Mouse (Mus musculus): ENCODE results near the gene Degs2. TPM values are rescaled to one million over a fixed set of nuclear protein-coding genes. Genes with fewer than 3 reads are reported as not detected.
"Not testable (repeated sequence)": the region's sequence is repeated elsewhere in the genome, so short reads cannot be mapped to it uniquely, and the experiment has no call there.

Degs2 gene
- polyA plus RNA-seq, 1 experiment from 2014 or later, result 1.8 TPM

DNA sequence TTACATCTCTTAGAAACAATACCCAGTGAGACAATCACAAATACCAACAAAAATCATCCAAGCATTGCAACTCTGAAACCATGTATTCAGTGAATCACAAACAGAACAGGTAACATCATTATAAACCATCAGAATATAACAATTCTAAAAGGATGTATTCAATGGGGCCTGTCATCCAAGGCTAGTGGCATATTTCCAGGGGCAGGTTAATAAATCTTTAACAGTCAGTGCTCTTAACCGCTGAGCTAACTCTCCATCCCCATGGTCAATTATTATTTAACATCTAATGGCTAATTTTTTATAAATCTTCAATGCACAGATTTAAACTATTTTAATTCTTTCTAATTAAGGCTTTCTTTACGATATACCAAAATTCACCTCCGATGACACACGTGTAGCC is 20.3 kb upstream of the Degs2 start:
- Histone ChIP-seq H3K4me1 (replicated peaks) (no peaks in the 10 kb centered on the region), H3K4me3 (replicated peaks) (no peak overlapping the region), H3K4me2 (no peak overlapping the region), H3K9ac (replicated peaks) (no peak overlapping the region), H3K27me3 (no peaks in the 10 kb centered on the region), H3K36me3 (no peaks in the 10 kb centered on the region), H3K9me3 (0 out of 2 replicates have a peak, but pooled peaks cover 4% of the 10 kb centered on the region), H3K27ac (no peak overlapping the region)
- no peak for ATAC-seq (ENCODE audit: insufficient number of reproducible peaks, insufficient read depth, low FRiP score, low TSS enrichment, low read depth)
- 92% methylated on average over 4 of the region's 4 CpGs for WGBS

DNA sequence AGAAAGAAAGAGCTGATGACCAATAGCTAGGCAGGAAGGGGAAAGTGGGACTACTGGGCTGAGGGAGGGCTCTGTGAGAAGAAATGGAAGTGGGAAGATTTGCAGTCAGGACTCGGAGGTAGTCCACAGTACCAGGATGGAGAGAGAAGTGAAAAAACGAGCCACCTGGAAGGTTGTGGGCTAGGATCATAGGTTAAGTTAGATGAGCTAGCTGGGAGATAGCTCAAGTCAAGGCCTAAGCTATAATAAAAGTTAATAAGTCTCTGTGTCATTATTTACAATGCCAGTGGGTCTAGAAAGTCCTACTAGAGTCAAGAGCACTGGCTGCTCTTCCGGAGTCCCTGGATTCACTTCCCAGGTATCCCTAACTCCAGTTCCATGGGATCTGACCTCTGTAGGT is 16.4 kb upstream of the Degs2 start:
- Histone ChIP-seq H3K27me3 (no peaks in the 10 kb centered on the region), H3K4me2 (no peak overlapping the region), H3K9me3 (no peaks in the 10 kb centered on the region), H3K4me3 (replicated peaks) (no peak overlapping the region), H3K36me3 (no peaks in the 10 kb centered on the region), H3K9ac (replicated peaks) (no peak overlapping the region), H3K4me1 (replicated peaks) (no peaks in the 10 kb centered on the region), H3K27ac (no peak overlapping the region)
- 92% methylated on average over 3 of the region's 3 CpGs for WGBS
- no peak for ATAC-seq (ENCODE audit: insufficient number of reproducible peaks, insufficient read depth, low FRiP score, low TSS enrichment, low read depth)

DNA sequence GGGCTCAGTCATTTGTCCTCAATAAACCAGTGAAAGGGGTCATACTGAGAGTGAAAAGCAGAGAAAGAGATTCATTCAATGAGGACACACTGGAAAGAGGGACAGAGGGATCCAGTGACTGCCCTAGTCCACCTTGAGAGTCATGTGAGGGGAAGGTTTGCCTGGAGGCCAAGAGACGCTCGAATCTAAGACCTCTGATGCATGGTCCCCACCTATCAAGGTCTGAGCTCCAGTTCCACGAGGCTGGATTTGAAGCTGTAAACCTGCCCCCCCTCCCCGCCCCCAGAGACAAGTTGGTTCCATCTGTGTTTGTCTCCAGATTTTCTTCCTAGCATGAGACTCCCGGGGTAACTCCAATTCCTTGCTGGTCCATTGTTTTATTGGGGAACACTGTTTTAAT is 13.7 kb upstream of the Degs2 start:
- no peak overlapping the region for H3K27ac ChIP-seq
- H3K36me3 ChIP-seq, result no peaks in the 10 kb centered on the region
- H3K4me3 ChIP-seq (replicated peaks), result no peak overlapping the region
- no peaks in the 10 kb centered on the region for H3K27me3 ChIP-seq
- H3K4me2 ChIP-seq, result no peak overlapping the region
- H3K9me3 ChIP-seq, result no peaks in the 10 kb centered on the region
- 85% methylated on average over 5 of the region's 5 CpGs for WGBS
- no peak for ATAC-seq (ENCODE audit: insufficient number of reproducible peaks, insufficient read depth, low FRiP score, low TSS enrichment, low read depth)
- no peak overlapping the region for H3K9ac ChIP-seq (replicated peaks)
- H3K4me1 ChIP-seq (replicated peaks), result no peaks in the 10 kb centered on the region

DNA sequence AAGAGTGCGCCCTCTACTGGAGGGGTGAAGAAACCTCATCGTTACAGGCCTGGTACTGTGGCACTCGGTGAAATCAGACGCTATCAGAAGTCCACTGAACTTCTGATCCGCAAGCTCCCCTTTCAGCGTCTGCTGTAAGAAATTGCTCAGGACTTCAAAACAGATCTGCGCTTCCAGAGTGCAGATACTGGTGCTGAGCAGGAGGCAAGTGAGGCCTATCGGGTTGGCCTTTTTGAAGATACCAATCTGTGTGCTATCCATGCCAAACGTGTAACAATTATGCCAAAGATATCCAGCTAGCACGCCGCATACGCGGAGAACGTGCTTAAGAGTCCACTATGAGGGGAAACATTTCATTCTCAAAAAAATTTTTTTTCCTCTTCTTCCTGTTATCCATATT is 11.9 kb upstream of the Degs2 start:
- H3K4me2 ChIP-seq; ATAC-seq (ENCODE audit: insufficient number of reproducible peaks, insufficient read depth, low FRiP score, low TSS enrichment, low read depth); H3K9ac ChIP-seq (replicated peaks); H3K36me3 ChIP-seq; H3K27ac ChIP-seq; H3K27me3 ChIP-seq; H3K9me3 ChIP-seq; H3K4me1 ChIP-seq (replicated peaks); H3K4me3 ChIP-seq (replicated peaks): not testable (repeated sequence)
- 93% methylated on average over 14 of the region's 14 CpGs for WGBS

DNA sequence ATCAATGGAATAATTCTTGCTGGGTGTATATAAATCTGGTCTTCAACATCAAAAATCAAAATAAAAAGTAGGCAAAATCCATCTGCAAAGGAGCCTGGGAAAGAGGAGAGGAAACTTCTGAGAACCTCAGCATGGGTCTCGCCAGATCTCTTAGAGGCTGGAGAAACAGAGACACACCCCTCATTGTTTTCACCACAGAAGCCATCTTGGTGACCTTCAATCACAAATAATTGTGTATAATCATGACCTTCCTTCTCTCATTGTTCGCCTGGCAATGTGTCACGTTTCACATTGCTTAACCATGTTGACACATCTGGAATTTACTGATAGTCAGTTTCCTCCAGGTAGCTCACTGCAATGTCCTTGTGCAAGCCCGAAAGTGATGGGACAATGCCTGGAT is 10.4 kb upstream of the Degs2 start:
- H3K27me3 ChIP-seq, result no peaks in the 10 kb centered on the region
- H3K4me2 ChIP-seq, result no peak overlapping the region
- WGBS, result 85% methylated on average over 4 of the region's 4 CpGs
- no peaks in the 10 kb centered on the region for H3K4me1 ChIP-seq (replicated peaks)
- H3K9me3 ChIP-seq, result no peaks in the 10 kb centered on the region
- ATAC-seq (ENCODE audit: insufficient number of reproducible peaks, insufficient read depth, low FRiP score, low TSS enrichment, low read depth), result no peak
- no peak overlapping the region for H3K27ac ChIP-seq
- H3K36me3 ChIP-seq, result no peaks in the 10 kb centered on the region
- no peak overlapping the region for H3K9ac ChIP-seq (replicated peaks)
- no peak overlapping the region for H3K4me3 ChIP-seq (replicated peaks)

DNA sequence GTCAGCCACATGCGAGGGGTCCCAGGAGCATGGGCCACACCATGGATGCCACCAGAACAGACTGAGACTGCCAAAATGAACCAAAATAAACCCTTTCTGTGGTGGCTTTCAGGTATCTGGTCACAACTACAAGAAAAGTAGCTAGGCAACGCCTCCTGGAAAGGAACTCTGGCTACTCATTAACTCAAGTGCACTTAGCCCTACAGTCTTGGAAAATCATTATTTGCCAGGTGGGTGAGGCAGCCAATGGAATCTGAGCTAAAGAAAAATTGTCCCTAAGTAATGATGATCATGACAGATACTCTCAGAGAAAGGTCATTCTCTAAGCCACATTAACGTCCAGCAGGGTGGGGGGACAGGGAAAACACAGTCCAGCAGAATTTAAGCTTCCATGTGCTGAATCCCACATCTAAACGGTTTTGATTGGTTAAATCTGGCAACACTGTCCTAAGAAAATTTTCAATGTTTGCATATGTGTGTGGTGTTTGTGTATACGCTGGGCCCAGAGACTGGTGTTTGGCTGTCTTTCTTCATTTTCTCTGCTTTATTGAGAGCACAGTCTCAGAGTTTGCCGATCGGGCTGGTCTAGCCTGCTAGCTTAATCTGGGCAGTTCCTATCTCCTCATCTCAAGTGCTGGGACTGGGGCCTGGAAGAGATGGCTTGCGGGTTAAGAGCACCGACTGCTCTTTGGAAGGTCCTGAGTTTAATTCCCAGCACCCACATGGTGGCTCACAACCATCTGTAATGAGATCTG is 8.9 kb upstream of the Degs2 start:
- Histone ChIP-seq H3K4me3 (replicated peaks) (no peak overlapping the region), H3K9me3 (no peaks in the 10 kb centered on the region), H3K36me3 (no peaks in the 10 kb centered on the region), H3K4me2 (no peak overlapping the region), H3K27me3 (no peaks in the 10 kb centered on the region), H3K27ac (no peak overlapping the region), H3K4me1 (replicated peaks) (no peaks in the 10 kb centered on the region), H3K9ac (replicated peaks) (no peak overlapping the region)
- ATAC-seq (ENCODE audit: insufficient number of reproducible peaks, insufficient read depth, low FRiP score, low TSS enrichment, low read depth), result no peak
- WGBS, result 85% methylated on average over 9 of the region's 9 CpGs

DNA sequence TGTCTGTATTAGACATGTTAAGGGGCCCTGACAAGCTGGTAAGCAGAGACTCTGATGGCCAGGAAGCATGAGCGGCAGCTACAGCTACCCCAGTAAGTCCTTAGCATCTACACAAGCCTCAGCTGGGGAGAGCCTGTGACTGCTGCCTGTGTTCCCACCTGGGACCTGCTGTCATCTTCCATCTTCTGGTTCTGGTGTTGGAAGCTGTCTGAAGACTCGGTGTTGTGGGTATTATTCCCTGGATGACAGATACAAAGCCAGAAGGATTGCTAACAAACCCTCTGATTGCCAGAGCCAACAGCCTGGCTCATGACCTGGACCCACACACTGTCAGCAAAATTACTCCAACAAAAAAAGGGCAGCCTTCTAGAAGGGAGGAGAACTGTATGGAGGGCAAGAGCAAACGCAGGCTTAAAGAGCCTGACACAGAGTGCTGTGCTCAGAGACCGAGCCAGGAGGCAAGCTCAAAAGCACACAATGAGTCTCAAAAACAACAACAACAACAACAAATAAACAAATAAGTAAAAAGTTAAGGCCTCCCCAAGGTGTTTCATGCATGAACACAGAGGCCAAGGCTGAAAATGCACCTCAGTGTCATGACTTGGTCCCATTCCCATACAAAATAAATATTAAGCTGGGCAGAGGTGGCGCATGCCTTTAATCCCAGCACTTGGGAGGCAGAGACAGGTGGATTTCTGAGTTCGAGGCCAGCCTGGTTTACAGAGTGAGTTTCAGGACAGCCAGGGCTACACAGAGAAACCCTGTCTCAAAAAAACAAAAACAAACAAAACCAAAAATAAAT is 8.1 kb upstream of the Degs2 start:
- no peak overlapping the region for H3K27ac ChIP-seq
- no peak overlapping the region for H3K4me3 ChIP-seq (replicated peaks)
- 89% methylated on average over 6 of the region's 6 CpGs for WGBS
- H3K4me2 ChIP-seq, result no peak overlapping the region
- H3K27me3 ChIP-seq, result peaks cover 4% of the 10 kb centered on the region; the same call in 1 of the 2 replicates
- no peaks in the 10 kb centered on the region for H3K9me3 ChIP-seq
- H3K9ac ChIP-seq (replicated peaks), result no peak overlapping the region
- no peaks in the 10 kb centered on the region for H3K4me1 ChIP-seq (replicated peaks)
- ATAC-seq (ENCODE audit: insufficient number of reproducible peaks, insufficient read depth, low FRiP score, low TSS enrichment, low read depth), result no peak
- H3K36me3 ChIP-seq, result no peaks in the 10 kb centered on the region

DNA sequence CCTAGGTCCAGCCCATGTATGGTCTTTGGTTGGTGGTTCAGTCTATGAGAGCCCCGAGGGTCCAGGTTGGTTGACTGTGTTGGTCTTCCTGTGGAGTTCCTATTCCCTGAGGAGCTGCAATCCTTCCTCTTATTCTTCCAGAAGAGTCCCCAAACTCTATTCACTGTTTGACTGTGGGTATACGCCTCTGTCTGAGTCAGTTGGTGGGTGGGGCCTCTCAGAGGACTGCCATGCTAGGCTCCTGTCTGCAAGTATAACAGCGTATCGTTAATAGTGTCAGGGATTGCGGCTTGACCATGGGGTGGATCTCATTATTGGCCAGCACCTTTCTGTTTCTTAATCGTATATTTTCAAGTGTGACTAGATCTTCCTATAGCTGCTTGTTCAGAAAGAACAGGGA is 7.3 kb upstream of the Degs2 start:
- H3K4me1 ChIP-seq (replicated peaks), result no peaks in the 10 kb centered on the region
- peaks cover 12% of the 10 kb centered on the region for H3K27me3 ChIP-seq
- 85% methylated on average over 6 of the region's 6 CpGs for WGBS
- H3K36me3 ChIP-seq, result no peaks in the 10 kb centered on the region
- no peak for ATAC-seq (ENCODE audit: insufficient number of reproducible peaks, insufficient read depth, low FRiP score, low TSS enrichment, low read depth)
- no peaks in the 10 kb centered on the region for H3K9me3 ChIP-seq
- H3K4me2 ChIP-seq, result no peak overlapping the region
- no peak overlapping the region for H3K9ac ChIP-seq (replicated peaks)
- no peak overlapping the region for H3K4me3 ChIP-seq (replicated peaks)
- H3K27ac ChIP-seq, result no peak overlapping the region

DNA sequence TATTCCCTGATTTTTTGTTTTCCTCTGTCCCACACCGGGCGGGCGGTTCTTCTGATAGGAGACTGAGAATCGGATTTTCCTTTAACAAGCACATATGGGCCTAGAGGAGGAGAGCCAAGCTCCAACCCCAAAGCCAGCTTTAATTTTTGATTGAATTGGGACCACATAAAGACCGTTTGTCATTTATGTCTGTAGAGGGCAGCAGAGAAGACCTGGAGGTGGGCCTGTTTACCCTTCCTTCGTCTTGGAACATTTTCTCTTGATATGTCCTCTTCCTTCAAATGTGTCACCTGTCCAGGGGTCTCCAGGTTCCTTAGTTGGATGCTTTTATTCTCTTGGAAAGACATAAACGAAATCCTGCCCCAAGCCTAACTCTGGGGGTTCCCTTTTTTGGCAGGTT is 4.0 kb upstream of the Degs2 start:
- no peak for ATAC-seq (ENCODE audit: insufficient number of reproducible peaks, insufficient read depth, low FRiP score, low TSS enrichment, low read depth)
- 45% methylated on average over 7 of the region's 7 CpGs for WGBS
- no peak overlapping the region for H3K27ac ChIP-seq

DNA sequence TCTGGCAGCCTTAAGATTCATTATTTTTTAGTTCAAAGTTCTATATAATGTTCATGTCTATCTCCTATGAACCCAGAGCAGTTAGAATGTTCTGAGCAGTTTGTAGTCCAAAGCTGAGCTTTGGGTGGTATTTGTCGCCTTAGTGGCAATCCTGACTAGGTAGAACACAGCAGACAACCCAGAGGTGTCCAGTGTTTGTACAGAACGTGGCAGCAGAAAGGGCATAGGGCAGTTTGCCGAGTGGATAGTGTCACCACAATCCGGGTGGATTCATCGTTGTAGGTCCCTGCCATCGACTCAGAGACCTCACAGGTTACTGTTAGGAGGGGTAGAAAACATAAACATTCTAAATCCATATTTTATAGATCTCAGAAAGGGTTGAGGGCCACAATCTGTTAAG is 3.4 kb upstream of the Degs2 start:
- Histone ChIP-seq H3K36me3 (no peaks in the 10 kb centered on the region), H3K4me3 (replicated peaks) (no peak overlapping the region), H3K9ac (replicated peaks) (no peak overlapping the region), H3K4me1 (replicated peaks) (peaks cover 10% of the 10 kb centered on the region), H3K9me3 (no peaks in the 10 kb centered on the region), H3K27ac (no peak overlapping the region), H3K27me3 (peaks cover 50% of the 10 kb centered on the region), H3K4me2 (no peak overlapping the region)
- 87% methylated on average over 6 of the region's 6 CpGs for WGBS
- ATAC-seq (ENCODE audit: insufficient number of reproducible peaks, insufficient read depth, low FRiP score, low TSS enrichment, low read depth), result no peak

More for the DNA sequence above, 4.0 kb upstream of the Degs2 start:
- Histone ChIP-seq H3K4me1 (replicated peaks) (peaks cover 10% of the 10 kb centered on the region), H3K4me3 (replicated peaks) (no peak overlapping the region), H3K9me3 (no peaks in the 10 kb centered on the region), H3K4me2 (no peak overlapping the region), H3K9ac (replicated peaks) (no peak overlapping the region), H3K36me3 (no peaks in the 10 kb centered on the region), H3K27me3 (peaks cover 43% of the 10 kb centered on the region)

DNA sequence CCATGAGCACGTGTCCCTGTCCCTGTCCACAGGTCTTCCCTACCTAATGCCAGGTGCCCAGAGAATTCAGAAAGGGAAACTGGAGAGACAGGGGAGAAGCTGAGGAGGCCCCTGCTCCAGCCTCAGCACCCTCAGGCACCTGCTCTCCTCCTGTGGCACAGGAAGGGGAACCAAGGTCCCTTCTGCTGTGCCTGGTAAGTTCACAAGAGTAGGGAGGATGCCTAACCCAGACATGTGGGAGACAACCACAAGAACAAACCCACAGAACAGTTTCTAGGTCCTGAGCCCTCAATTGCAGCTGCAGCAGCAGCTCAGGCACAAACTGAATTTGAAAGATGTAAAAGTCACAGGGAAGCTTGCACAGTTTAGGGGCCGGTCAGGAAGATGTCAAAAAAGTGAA is 894 bp downstream of the Degs2 start:
- WGBS, result 37% methylated on average over 2 of the region's 2 CpGs
- H3K9ac ChIP-seq (replicated peaks), result no peak overlapping the region
- H3K4me3 ChIP-seq (replicated peaks), result no peak overlapping the region
- H3K36me3 ChIP-seq, result no peaks in the 10 kb centered on the region
- H3K4me1 ChIP-seq (replicated peaks), result peaks cover 16% of the 10 kb centered on the region
- no peak overlapping the region for H3K27ac ChIP-seq
- peaks cover 60% of the 10 kb centered on the region for H3K27me3 ChIP-seq
- ATAC-seq (ENCODE audit: insufficient number of reproducible peaks, insufficient read depth, low FRiP score, low TSS enrichment, low read depth), result no peak
- no peaks in the 10 kb centered on the region for H3K9me3 ChIP-seq
- no peak overlapping the region for H3K4me2 ChIP-seq
